Mouse (Mus musculus): Measurements from ENCODE around the gene Srgap2.
"Not testable (repeated sequence)": the region's sequence is repeated elsewhere in the genome, so short reads cannot be mapped to it uniquely, and the experiment has no call there.

Gene Srgap2

GRCm38 (mm10) chr1:131288938-131289337 lies 238.2 kb downstream of the Srgap2 start:
- DNase-seq (ENCODE audit: low spot score in 2 of 2): no peak

DNA sequence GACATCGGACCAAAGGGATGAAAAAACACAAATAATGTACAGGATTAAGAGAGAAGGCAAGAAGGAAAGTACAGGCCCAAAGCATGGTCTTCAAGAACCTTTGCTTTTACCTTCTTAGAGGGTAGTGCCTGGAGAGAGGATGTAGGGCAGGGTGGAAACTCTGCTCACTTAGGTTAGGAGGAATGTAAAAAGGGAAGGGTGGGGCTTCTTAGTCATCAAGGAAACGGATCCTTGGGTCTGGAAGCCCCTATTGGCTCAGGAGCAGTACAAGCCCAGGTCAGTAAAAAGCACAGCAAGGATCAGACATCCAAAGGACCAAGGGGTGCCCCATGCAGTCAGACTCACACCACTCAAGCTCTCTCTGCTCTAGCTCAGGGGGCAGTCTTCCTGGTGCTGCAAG lies 239.9 kb downstream of the Srgap2 start:
- no peak for DNase-seq (ENCODE audit: low spot score in 2 of 2)

- peak in 1 of 2 experiments; percentile 25 for DNase-seq (ENCODE audit: low spot score in 2 of 2)
These were observed 240.3 kb downstream of the Srgap2 start for GRCm38 (mm10) chr1:131286803-131287202.

DNA sequence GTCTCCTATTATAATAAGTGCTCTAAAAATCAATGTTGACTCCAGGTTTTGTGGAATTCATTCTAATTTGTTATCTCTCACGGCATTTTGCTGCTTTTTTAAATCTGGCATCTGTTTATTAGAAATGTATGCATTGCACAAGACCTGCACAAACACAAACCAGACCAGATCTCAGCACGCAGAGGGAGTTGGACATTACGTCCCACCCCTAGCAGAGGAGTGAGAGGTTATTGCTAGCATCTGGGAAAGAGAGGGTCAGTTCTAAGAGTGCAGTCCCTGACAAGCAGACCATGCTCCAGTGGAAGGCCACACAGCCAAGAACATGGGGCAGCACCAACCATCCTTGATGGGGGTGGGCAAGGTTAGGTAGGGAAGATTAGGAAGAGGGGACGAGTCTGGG lies 242.5 kb downstream of the Srgap2 start:
- no peak for DNase-seq (ENCODE audit: low spot score in 2 of 2)

- DNase-seq (ENCODE audit: low spot score in 2 of 2): no peak
These were observed 243.0 kb downstream of the Srgap2 start for GRCm38 (mm10) chr1:131284167-131284566.

- no peak for DNase-seq (ENCODE audit: low spot score in 2 of 2)
These were observed 245.4 kb downstream of the Srgap2 start for GRCm38 (mm10) chr1:131281731-131282130.

- no peak for DNase-seq (ENCODE audit: low spot score in 2 of 2)
These were observed 246.9 kb downstream of the Srgap2 start for GRCm38 (mm10) chr1:131280280-131280679.

DNA sequence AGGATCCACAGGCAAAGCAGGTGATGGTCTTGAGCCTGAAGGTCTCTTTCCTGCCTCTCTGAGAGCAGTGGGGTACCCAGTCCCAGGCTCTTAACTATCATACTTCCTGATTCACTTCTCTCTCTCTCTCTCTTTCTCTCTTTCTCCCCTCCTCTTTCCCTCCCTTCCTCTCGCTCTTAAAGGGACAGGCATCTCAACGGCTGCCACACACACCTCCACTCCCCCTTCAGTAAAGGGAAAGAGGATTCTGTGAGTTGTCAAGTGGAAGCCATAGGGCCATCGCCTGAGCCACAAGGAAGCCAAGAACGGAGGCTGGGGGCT lies 247.7 kb downstream of the Srgap2 start, which contains the start of gene Ikbke:
Gene Ikbke (minus strand): TSS at position 151 of the 321 bp plus-strand sequence.
- no peak for DNase-seq (ENCODE audit: low spot score in 2 of 2)

GRCm38 (mm10) chr1:131278606-131279455 lies 248.3 kb downstream of the Srgap2 start:
- DNase-seq (ENCODE audit: low spot score in 2 of 2): no peak

DNA sequence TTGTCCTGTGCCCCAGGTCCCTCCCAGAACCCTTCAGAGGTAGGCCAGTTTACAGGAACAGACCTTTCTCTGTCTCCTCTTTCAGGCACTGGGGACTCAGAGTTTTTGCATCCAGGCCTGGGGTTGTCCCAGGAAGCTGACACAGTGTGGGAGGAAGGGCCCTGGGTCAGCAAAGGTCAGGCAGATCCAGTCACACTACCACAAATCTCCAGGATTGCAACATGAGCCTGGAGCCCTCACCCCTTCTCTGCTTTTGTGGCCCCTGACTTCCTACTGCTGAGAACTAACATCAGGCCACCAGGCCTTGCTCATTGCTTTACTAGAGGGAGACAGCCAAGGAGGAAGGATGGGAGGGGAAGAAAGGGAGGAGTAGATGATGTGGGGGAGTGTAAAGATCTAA lies 250.3 kb downstream of the Srgap2 start:
- DNase-seq (ENCODE audit: low spot score in 2 of 2): no peak

DNA sequence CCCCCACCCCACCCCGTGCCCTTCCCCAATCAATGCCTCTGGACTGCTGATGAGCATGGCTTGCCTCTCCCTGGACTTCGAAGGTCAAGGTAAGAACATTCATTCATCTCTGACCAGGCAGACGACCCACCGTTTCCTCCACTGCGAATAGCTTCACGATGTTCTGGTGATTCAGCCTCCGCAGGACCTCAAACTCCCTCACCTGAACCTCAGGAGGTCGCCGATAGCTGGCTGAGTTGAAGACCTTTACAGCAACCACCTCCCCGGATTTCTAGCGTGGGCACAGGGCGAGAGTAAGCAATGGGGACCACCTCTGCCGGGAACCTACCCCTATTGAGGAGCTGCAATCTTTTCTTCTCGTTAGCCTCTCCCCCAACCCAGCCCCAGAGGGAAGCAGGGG lies 251.6 kb downstream of the Srgap2 start:
- DNase-seq (ENCODE audit: low spot score in 2 of 2): no peak

DNA sequence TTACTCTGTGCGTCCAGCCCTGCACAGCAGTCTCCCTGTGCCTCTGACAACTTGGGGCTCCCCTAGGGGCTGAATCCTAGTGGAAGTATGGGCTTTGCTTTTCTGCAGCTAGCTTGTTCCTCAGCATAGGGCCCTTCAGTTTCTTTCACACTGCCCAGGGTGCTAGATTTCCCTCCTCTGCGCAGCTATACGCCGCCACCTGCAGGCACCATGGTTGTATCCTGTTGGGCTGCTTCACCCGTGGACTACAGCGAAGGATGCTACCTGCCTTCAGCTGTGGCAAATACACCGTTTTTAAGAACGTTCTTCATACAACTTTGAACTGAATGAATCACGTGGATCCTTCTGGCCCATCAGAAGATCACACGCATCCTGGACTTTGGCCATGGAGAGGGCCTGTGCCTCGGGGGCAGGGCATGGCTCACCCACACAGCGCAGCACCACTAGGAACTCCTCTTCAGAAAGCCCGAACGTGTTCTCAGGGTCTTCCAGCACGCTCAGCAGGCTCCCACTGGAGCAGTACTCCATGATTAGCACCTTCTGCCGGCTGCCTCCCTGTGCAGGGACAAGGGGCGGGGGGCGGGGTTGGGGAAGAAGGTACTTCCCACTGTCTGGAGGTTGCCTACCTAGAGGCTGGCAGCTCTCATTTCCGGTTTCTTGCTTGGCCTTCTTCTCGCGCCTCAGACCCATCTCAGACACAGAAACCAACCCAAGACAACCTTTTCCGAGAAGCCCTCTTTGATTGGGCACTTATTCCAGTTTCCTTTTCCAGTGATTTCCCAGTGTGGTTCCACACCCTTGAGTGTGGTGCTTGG lies 252.2 kb downstream of the Srgap2 start:
- DNase-seq (ENCODE audit: low spot score in 2 of 2): no peak

DNA sequence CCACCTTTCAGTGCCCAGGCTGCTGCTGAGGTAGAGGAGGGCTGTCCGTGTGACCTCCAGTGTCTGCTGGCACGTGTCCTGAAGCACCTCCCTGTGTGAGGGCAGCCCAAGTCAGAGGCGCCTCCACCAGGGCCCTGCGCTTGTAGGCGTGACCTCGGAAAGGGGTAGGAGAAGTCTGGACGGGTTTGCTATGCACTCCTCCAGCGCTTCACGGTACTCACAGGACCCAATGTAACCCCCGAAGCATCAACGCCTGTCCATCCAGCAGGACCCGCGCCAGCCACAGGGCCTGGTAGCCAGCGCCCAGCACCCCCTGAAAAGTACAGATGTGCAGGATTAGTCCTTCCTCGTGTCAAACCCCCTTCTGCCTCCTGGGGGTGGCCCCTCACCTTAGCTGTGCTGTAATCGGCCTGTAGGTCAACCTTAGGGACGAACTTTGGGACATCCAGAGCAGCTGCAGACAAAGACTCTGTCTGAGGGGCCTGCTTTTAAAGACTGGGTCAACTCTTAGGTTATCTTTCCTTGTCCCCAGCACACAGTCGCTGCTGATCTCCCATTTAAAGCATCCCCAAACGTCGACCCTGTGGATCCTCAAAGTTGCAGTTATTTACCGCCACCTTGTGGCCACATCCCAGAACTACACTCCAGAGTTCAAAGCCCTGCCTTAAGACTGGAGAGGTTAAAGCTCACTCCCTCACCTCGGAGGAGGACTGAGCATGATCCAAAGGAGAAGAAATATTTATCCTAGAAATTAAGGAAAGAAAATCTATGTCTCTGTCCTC lies 257.2 kb downstream of the Srgap2 start:
- peak in 1 of 2 experiments; percentile 46 for DNase-seq (ENCODE audit: low spot score in 2 of 2)

GRCm38 (mm10) chr1:131268776-131269175 lies 258.4 kb downstream of the Srgap2 start:
- no peak for DNase-seq (ENCODE audit: low spot score in 2 of 2)

- DNase-seq (ENCODE audit: low spot score in 2 of 2): no peak
These were observed 263.2 kb downstream of the Srgap2 start for GRCm38 (mm10) chr1:131263905-131264304.

DNA sequence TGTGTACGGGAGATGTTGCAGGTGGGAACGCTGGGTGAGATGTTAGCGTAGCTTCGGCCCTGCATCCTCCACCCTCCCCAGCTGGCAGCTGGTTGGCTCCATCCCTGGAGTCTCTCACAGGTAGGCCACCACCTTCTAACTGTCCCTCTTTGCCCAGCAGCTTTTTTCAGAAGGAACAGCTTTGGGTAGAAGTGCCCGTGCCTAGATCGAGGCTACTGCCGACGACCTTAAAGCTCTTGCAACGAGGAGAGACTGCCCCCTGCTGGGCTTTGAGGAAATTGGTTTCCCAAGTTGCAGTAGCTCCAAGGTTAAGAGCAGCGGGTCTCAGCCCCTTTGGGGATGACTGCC lies 266.9 kb downstream of the Srgap2 start:
- peak in 1 of 2 experiments; percentile 49 for DNase-seq (ENCODE audit: low spot score in 2 of 2)

- DNase-seq (ENCODE audit: low spot score in 2 of 2): no peak
These were observed 267.4 kb downstream of the Srgap2 start for GRCm38 (mm10) chr1:131259632-131260308.

GRCm38 (mm10) chr1:131257288-131257687 lies 269.9 kb downstream of the Srgap2 start:
- DNase-seq (ENCODE audit: low spot score in 2 of 2): no peak

- not testable (repeated sequence) for DNase-seq (ENCODE audit: low spot score in 2 of 2)
These were observed 274.5 kb downstream of the Srgap2 start for GRCm38 (mm10) chr1:131252516-131253250.

DNA sequence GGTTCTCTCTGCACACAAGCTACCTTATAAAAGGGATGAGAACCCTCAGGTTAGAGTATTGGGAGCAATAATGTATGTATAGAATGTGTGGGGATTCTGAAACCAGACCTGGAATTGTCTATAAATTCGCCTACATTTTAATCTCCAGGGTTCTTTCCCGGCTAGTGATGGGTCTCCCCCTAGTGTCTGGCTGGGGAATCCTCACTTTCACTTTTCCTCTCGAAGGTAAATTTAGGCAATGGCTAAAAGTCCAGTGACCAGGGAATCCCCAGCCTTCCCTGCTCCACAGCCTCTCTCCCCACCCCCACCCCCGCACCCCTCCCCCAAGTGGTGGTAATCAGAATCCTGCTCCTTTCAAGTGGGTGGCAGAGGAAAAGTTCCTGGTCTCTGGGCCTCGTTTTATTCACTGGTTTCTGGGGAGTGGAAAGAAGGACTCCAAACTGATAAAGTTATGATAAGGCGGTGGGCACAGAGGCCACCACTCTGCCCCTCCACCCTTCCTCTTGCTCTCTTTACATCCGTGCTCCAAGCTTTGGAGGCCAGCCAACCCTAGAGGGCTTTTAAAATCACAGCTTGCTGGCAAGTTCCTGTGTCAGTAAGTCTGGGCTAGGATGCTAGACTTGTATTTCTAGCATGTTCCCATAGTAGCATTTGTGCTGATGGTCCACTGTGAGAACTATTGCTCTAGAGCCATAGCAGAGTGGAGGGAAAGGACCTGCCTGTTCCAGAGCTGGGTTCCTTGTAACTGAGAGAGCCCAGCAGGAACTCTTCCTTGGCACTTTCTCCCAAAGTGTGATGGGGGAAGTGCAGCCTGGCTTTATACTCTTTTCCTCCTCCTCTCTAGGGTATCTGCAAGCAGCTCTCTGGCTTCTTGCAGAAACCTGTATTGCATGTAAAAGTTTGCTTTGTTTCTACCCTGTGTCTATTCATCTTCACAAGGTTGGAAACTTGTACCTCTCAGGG lies 280.4 kb downstream of the Srgap2 start:
- DNase-seq (ENCODE audit: low spot score in 2 of 2): peak in 1 of 2 experiments; percentile 52
